Mouse (Mus musculus): Measurements from ENCODE around the gene Akap6.

DNA sequence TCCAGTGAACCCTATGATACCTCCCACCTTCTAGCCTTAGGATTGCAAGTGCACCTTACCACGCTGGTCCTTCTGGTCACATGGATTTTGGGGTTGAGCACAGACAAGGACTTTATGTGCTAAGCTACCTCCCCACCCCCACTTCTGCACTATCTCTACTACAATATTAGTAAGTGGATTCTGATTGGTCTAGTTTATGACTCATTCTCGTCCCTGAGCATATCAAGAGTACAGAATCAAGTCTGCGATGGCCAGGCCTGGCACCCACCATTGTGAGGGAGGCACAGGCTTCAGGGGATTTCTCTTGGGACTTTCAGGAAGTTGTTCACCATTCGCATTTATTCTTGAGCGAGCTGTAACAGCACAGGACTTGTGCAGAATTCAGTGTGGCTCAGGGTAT is 34.2 kb upstream of the Akap6 start:
- TF ChIP-seq CTCF (IDR thresholded peaks at IDR 0.05; ENCODE audit: borderline replicate concordance, insufficient read depth, low read depth, low read length) (no peak), POLR2A (IDR thresholded peaks at IDR 0.05; ENCODE audit: borderline replicate concordance, insufficient read depth, low read length) (no peak)
